Mouse (Mus musculus): ENCODE data around the gene Mndal.
"Not testable (repeated sequence)": the region's sequence is repeated elsewhere in the genome, so short reads cannot be mapped to it uniquely, and the experiment has no call there.

GRCm38 (mm10) chr1:173887026-173887787, 55.1 kb downstream of the Mndal start:
- TF ChIP-seq POLR2A (IDR thresholded peaks at IDR 0.05; ENCODE audit: low read depth, low read length); CTCF (IDR thresholded peaks at IDR 0.05; ENCODE audit: extremely low read depth, insufficient read depth, insufficient read length, insufficient replicate concordance): not testable (repeated sequence)

All from spleen, adult 2 months (tissue).